Mouse (Mus musculus) hindbrain, embryonic 14.5 days (tissue): ENCODE measurements at regions not wholly inside any gene's neighbourhood (a gene's known extent, or its start where the extent isn't known, plus 50 kb on each side); places are given as distances from the start of the nearest gene placed in this dataset.
A peak's percentile ranks its signal among the peaks of the same experiment; 100 is the strongest.
"Not testable (repeated sequence)": the region's sequence is repeated elsewhere in the genome, so short reads cannot be mapped to it uniquely, and the experiment has no call there.

Experiments used
- ATAC-seq: fragments of 200-750 bp; cut with Nextera tagmentation; 2 replicates; pipeline ENCODE4 v1.8.0; 2017; ENCODE audit warnings: moderate number of reproducible peaks, mild to moderate bottlenecking, moderate TSS enrichment, moderate library complexity; ENCODE audit not compliant: low FRiP score
- DNase-seq: peaks from one replicate; pipeline ENCODE4 v3.0.0-alpha.2; 2015; ENCODE audit warnings: low spot score
- H3K27ac ChIP-seq: fragments of 300-500 bp; sonication (generic); 2 replicates; pipeline ENCODE4 v1.5.1; 2014; ENCODE audit warnings: mild to moderate bottlenecking, moderate library complexity
- H3K27me3 ChIP-seq: fragments of 300-500 bp; sonication (generic); 2 replicates; pipeline ENCODE4 v1.6.1; 2014; ENCODE audit warnings: mild to moderate bottlenecking, low read length, mixed read lengths; ENCODE audit not compliant: control insufficient read depth, insufficient read depth
- H3K36me3 ChIP-seq: fragments of 300-500 bp; sonication (generic); replicated peaks from 2 replicates; pipeline ENCODE4 v1.6.1; 2014; ENCODE audit not compliant: control insufficient read depth, insufficient read depth
- H3K4me1 ChIP-seq: fragments of 300-500 bp; sonication (generic); replicated peaks from 2 replicates; pipeline ENCODE4 v1.6.1; 2014; ENCODE audit warnings: antibody characterized with exemption, low read length, mixed read lengths; ENCODE audit not compliant: control insufficient read depth, insufficient read depth
- H3K4me2 ChIP-seq: fragments of 300-500 bp; sonication (generic); replicated peaks from 2 replicates; pipeline ENCODE4 v1.6.1; 2014; ENCODE audit warnings: mild to moderate bottlenecking, moderate library complexity
- H3K4me3 ChIP-seq: fragments of 300-500 bp; sonication (generic); replicated peaks from 2 replicates; pipeline ENCODE4 v1.5.1; 2014; ENCODE audit warnings: mild to moderate bottlenecking, low read length
- H3K9ac ChIP-seq: fragments of 300-500 bp; sonication (generic); 2 replicates; pipeline ENCODE4 v1.6.1; 2014
- H3K9me3 ChIP-seq: fragments of 300-500 bp; sonication (generic); 2 replicates; pipeline ENCODE4 v1.6.1; 2016; ENCODE audit warnings: low read length; ENCODE audit not compliant: control insufficient read depth
- WGBS: fragments of 180-500 bp; shearing (Covaris S2); extraction: QIAGEN DNeasy Blood & Tissue Kit; methylation state at CpG from one replicate; pipeline ENCODE4 v1.1.7; 2014; 5-methylcytosine and 5-hydroxymethylcytosine counted together

- H3K9me3 ChIP-seq, H3K4me2 ChIP-seq, DNase-seq, H3K36me3 ChIP-seq, H3K27ac ChIP-seq, H3K4me3 ChIP-seq, H3K27me3 ChIP-seq, ATAC-seq, H3K4me1 ChIP-seq, H3K9ac ChIP-seq: not testable (repeated sequence)
- WGBS, result 82% methylated on average over 5 of the region's 6 CpGs
These were observed 753.1 kb downstream of the Gm10330 start for GRCm38 (mm10) chr12:23026976-23027375.

- H3K9me3 ChIP-seq, H3K9ac ChIP-seq, H3K4me1 ChIP-seq, H3K4me2 ChIP-seq, ATAC-seq, H3K27me3 ChIP-seq, H3K4me3 ChIP-seq, DNase-seq, H3K36me3 ChIP-seq, H3K27ac ChIP-seq: not testable (repeated sequence)
- 79% methylated on average over 7 of the region's 8 CpGs for WGBS
These were observed 756.5 kb downstream of the Gm10330 start for GRCm38 (mm10) chr12:23023556-23023955.

GRCm38 (mm10) chr12:23010199-23010598 is 769.9 kb downstream of the Gm10330 start:
- not testable (repeated sequence) for H3K9me3 ChIP-seq, H3K4me1 ChIP-seq, H3K27me3 ChIP-seq, ATAC-seq, H3K36me3 ChIP-seq
- WGBS, result 1% methylated on average over 25 of the region's 37 CpGs
- H3K4me2 ChIP-seq, result peak overlapping the region; percentile 42
- H3K4me3 ChIP-seq, result peak overlapping the region; percentile 36
- peak; percentile 35 for DNase-seq
- 0 out of 2 replicates have a peak overlapping the region, but pooled peaks have one; percentile 38 for H3K27ac ChIP-seq
- peak overlapping the region; percentile 52; the same call in 1 of the 2 replicates for H3K9ac ChIP-seq

DNA sequence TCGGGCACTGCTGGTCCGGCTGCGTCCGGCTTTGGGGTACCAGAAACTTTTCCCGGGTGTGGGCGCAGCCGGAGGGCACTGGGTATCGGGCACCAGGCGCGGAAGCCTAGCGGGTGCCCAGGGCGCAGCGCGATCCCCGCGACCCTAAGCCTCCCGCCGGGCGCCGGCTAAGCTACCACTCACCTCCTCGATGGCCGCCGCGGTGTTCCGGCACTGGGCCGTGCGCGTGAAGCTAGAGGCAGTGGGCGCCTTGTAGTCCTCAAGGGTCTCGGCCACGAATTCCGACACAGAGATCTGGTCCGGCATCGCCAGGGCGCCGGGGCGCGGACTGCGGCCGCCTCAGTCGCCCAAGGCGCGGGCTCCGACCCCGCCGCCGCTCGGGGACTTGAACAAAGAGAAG is 770.4 kb downstream of the Gm10330 start:
- Histone ChIP-seq H3K4me3 (peak overlapping the region; percentile 36), H3K9ac (peak overlapping the region; percentile 52; the same call in 1 of the 2 replicates), H3K4me2 (peak overlapping the region; percentile 42), H3K27ac (peak overlapping the region; percentile 38; the same call in 1 of the 2 replicates)
- ATAC-seq, H3K36me3 ChIP-seq, H3K9me3 ChIP-seq, H3K4me1 ChIP-seq, H3K27me3 ChIP-seq, DNase-seq: not testable (repeated sequence)
- 3% methylated on average over 12 of the region's 48 CpGs for WGBS
